Mouse (Mus musculus): ENCODE results near the gene Slamf8. TPM values are rescaled to one million over a fixed set of nuclear protein-coding genes. Genes with fewer than 3 reads are reported as not detected.
A peak's percentile ranks its signal among the peaks of the same experiment; 100 is the strongest.

The Slamf8 gene
- polyA plus RNA-seq, 1 experiment from 2014 or later = not detected

DNA sequence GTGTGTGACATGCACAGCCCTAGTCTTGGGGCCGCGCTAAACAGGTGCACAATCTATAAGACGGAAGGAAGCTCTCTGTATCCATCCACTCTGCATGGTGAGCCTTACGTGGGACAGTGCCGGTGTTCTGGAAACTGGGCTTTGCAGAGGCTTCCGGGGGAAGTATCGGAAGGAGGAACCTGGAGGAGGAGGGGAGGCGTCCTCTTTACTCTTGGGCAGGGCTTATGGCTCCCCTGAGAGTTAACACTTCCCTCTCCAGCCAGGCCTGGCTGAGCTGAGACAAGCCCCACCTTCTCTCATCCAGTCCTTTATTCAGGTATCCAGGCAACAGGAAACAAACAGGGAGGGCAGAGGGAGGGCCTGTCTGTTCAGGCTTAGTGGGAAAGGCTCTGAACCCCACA is 39.8 kb downstream of the Slamf8 start:
- Histone ChIP-seq H3K4me3 (peak overlapping the region; percentile 37), H3K4me1 (peaks cover 10% of the 10 kb centered on the region; the same call in 1 of the 2 replicates), H3K27ac (no peak overlapping the region), H3K27me3 (replicated peaks) (peaks cover 47% of the 10 kb centered on the region), H3K4me2 (peak overlapping the region; percentile 51), H3K9ac (no peak overlapping the region), H3K36me3 (no peaks in the 10 kb centered on the region), H3K9me3 (replicated peaks) (no peaks in the 10 kb centered on the region)
- no peak for ATAC-seq
- WGBS (ENCODE audit: insufficient replicate concordance) = 1% methylated on average over 8 of the region's 8 CpGs

DNA sequence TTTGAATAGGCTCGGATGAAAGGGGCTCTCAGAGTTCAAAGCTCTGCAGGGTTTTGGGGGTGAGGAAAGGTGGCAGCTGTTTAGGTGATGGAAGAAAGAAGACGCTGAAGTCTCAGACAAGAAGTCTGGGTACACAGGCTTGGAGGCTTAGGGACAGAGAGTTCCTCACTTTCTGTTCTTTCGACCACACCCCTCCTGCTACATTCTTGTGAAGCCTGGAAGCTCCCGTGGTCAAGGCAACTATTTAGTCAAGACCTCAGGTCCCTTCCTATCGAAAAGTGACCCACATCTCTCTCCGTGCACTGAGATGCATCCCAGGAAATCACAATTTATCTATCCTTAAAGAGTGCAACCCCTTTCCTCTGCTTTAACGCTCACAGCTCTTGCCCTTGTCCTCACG is 40.7 kb downstream of the Slamf8 start:
- 8% methylated on average over 8 of the region's 8 CpGs for WGBS (ENCODE audit: insufficient replicate concordance)
- H3K27ac ChIP-seq = no peak overlapping the region
- no peak overlapping the region for H3K9ac ChIP-seq
- H3K27me3 ChIP-seq (replicated peaks) = peaks cover 46% of the 10 kb centered on the region
- no peaks in the 10 kb centered on the region for H3K9me3 ChIP-seq (replicated peaks)
- no peak for ATAC-seq
- H3K36me3 ChIP-seq = no peaks in the 10 kb centered on the region
- H3K4me2 ChIP-seq = peak overlapping the region; percentile 51
- H3K4me1 ChIP-seq = peaks cover 10% of the 10 kb centered on the region; the same call in 1 of the 2 replicates
- H3K4me3 ChIP-seq = peak overlapping the region; percentile 37

DNA sequence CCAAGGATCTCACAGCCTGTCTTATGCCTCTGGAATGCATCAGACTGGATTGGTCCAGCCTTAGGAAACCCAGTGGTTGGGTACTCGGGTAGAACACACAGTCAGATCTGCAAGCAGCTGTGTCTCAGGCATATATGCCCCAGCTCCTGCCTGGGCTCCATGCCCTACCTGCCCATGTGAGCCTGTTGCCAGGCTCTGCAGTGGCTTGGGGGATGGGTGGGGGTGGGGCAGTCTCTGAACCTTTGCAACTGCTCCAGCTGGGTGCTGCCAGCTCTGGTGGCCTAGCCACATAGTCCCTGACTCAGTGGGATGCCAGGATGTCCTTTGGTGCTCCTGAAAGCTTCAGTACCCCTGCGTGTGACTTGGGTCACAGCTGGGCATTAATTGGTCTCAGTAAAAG is 41.1 kb downstream of the Slamf8 start:
- Histone ChIP-seq H3K27me3 (replicated peaks) (peaks cover 42% of the 10 kb centered on the region), H3K9me3 (replicated peaks) (no peaks in the 10 kb centered on the region), H3K4me3 (no peak overlapping the region), H3K4me2 (peak overlapping the region; percentile 51; the same call in 1 of the 2 replicates), H3K9ac (no peak overlapping the region), H3K4me1 (peaks cover 10% of the 10 kb centered on the region; the same call in 1 of the 2 replicates), H3K27ac (no peak overlapping the region), H3K36me3 (no peaks in the 10 kb centered on the region)
- 6% methylated on average over 2 of the region's 2 CpGs for WGBS (ENCODE audit: insufficient replicate concordance)
- ATAC-seq = no peak

DNA sequence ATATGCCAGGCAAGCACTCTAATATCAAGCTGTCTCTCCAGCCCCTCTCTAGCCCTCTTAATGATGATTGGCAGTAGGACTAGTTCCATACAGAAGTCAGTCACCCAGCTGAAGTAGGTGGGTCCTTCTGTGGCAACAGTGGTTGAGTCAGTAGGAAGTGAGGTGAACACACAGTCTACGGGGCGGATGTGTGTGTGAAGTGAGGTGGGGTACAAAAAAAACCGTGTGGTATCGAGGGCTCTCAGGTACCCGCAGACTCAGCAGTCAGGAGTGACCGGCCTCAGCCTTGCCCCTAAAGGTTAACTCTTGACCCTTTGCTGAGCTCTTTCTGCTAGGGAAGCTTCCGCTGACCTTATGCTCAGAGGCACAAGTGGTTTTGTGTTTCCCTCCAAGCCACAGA is 41.9 kb downstream of the Slamf8 start:
- Histone ChIP-seq H3K9ac (no peak overlapping the region), H3K27ac (no peak overlapping the region), H3K27me3 (replicated peaks) (peaks cover 41% of the 10 kb centered on the region), H3K4me2 (0 out of 2 replicates have a peak overlapping the region, but pooled peaks have one; percentile 12), H3K36me3 (no peaks in the 10 kb centered on the region), H3K4me1 (peaks cover 10% of the 10 kb centered on the region; the same call in 1 of the 2 replicates), H3K9me3 (replicated peaks) (no peaks in the 10 kb centered on the region), H3K4me3 (no peak overlapping the region)
- no peak for ATAC-seq
- 10% methylated on average over 7 of the region's 7 CpGs for WGBS (ENCODE audit: insufficient replicate concordance)

DNA sequence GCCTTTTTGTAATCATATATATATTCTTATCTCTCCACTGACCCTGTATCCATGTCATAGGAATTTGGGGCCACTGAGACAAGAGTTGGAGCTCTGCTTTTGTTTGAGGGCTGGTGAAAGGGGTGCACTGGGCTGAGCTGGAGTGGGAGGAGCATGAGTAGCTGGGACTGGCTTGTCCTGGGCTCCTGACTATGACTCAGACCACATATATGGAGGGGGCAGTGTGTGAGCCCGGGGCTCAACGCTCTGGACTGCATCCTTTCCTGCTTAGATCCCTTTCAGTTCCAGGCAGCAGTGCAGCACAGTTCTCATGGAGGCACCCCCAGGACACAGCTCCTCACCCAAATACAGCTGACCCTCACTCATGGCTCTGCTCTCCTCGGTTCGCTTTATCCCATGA is 44.3 kb downstream of the Slamf8 start:
- Histone ChIP-seq H3K36me3 (no peaks in the 10 kb centered on the region), H3K4me3 (no peak overlapping the region), H3K27me3 (replicated peaks) (peaks cover 36% of the 10 kb centered on the region), H3K9me3 (replicated peaks) (no peaks in the 10 kb centered on the region), H3K4me2 (no peak overlapping the region), H3K27ac (no peak overlapping the region), H3K9ac (no peak overlapping the region), H3K4me1 (peaks cover 10% of the 10 kb centered on the region; the same call in 1 of the 2 replicates)
- 67% methylated on average over 4 of the region's 4 CpGs for WGBS (ENCODE audit: insufficient replicate concordance)
- no peak for ATAC-seq

GRCm38 (mm10) chr1:172540283-172540820 is 50.0 kb downstream of the Slamf8 start:
- 52% methylated on average over 11 of the region's 11 CpGs for WGBS (ENCODE audit: insufficient replicate concordance)
- Histone ChIP-seq H3K4me1 (no peaks in the 10 kb centered on the region), H3K36me3 (no peaks in the 10 kb centered on the region), H3K4me2 (no peak overlapping the region), H3K9me3 (replicated peaks) (no peaks in the 10 kb centered on the region), H3K4me3 (no peak overlapping the region), H3K27me3 (replicated peaks) (peaks cover 40% of the 10 kb centered on the region), H3K27ac (no peak overlapping the region), H3K9ac (no peak overlapping the region)
- no peak for ATAC-seq

GRCm38 (mm10) chr1:172539827-172540226 is 50.5 kb downstream of the Slamf8 start:
- Histone ChIP-seq H3K27ac (no peak overlapping the region), H3K9ac (no peak overlapping the region), H3K27me3 (replicated peaks) (peaks cover 40% of the 10 kb centered on the region), H3K4me2 (no peak overlapping the region), H3K4me1 (no peaks in the 10 kb centered on the region), H3K4me3 (no peak overlapping the region), H3K36me3 (no peaks in the 10 kb centered on the region), H3K9me3 (replicated peaks) (no peaks in the 10 kb centered on the region)
- WGBS (ENCODE audit: insufficient replicate concordance) = 59% methylated on average over 6 of the region's 6 CpGs
- ATAC-seq = no peak

DNA sequence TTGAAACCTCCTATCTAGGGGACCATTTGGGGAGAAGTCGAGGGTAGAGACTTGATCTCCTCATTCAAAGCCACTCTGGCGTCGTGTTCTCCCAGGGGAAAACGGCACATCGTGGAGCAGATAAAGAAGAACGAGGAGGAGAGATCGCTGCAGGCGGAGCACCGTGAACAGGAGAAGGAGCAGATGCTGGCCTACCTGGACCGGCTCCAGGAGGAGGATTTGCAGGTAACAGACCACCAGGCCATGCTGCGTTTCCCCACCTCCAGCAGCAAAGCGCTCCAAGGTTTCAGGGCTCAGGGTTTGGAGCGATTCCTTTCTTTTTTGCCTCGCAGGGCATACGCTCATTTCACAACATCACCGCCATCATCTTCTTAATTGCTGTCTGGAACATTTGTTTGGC is 55.3 kb downstream of the Slamf8 start:
- no peak for ATAC-seq
- Histone ChIP-seq H3K27ac (no peak overlapping the region), H3K9me3 (replicated peaks) (no peaks in the 10 kb centered on the region), H3K4me2 (no peak overlapping the region), H3K36me3 (no peaks in the 10 kb centered on the region), H3K9ac (no peak overlapping the region), H3K27me3 (replicated peaks) (peaks cover 71% of the 10 kb centered on the region), H3K4me3 (no peak overlapping the region), H3K4me1 (no peaks in the 10 kb centered on the region)
- WGBS (ENCODE audit: insufficient replicate concordance) = 73% methylated on average over 16 of the region's 16 CpGs

DNA sequence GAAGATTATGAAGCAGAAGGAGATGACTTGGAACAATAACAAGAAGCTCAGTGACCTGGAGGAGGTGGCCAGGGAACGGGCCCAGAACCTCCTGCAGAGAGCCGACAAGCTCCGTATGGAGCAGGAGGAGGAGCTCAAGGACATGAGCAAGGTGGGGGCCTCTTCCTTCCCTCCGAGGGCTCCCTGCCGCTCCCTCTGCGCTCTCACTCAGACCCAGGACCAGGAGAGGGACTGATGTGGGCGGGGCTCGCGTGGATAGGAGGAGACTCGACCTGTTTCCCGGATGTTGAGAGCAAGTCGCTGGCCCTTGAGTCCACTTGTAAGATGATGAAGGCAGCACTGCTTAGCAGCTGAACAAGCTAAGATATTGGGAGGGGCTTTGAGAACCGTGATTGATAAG is 57.8 kb downstream of the Slamf8 start:
- H3K4me2 ChIP-seq = peak overlapping the region; percentile 25
- H3K4me3 ChIP-seq = no peak overlapping the region
- ATAC-seq = no peak; the same call in 1 of the 2 replicates
- no peaks in the 10 kb centered on the region for H3K4me1 ChIP-seq
- H3K9me3 ChIP-seq (replicated peaks) = no peaks in the 10 kb centered on the region
- 4% methylated on average over 13 of the region's 13 CpGs for WGBS (ENCODE audit: insufficient replicate concordance)
- no peak overlapping the region for H3K27ac ChIP-seq
- H3K36me3 ChIP-seq = no peaks in the 10 kb centered on the region
- peaks cover 73% of the 10 kb centered on the region for H3K27me3 ChIP-seq (replicated peaks)
- H3K9ac ChIP-seq = no peak overlapping the region

Other genes with a start within 250 kb of the Slamf8 start
- 0.02 and 0.07 TPM in 2 replicates for gene Kcnj10, start 249.4 kb downstream of the Slamf8 start, polyA plus RNA-seq (2016; fragmentation: Nextera tagmentation; extraction: Ambion mirVana)
- 4.3 TPM in 2 replicates for gene Pigm, start 214.0 kb downstream of the Slamf8 start, polyA plus RNA-seq (2016; fragmentation: Nextera tagmentation; extraction: Ambion mirVana)
- 1.1 and 1.3 TPM in 2 replicates for gene Slamf9, start 115.2 kb downstream of the Slamf8 start, polyA plus RNA-seq (2016; fragmentation: Nextera tagmentation; extraction: Ambion mirVana)
- gene Igsf9, start 108.8 kb downstream of the Slamf8 start, polyA plus RNA-seq (2016; fragmentation: Nextera tagmentation; extraction: Ambion mirVana) = 3.9 and 4.2 TPM in 2 replicates
- 177 and 178 TPM in 2 replicates for gene Tagln2, start 90.5 kb downstream of the Slamf8 start, polyA plus RNA-seq (2016; fragmentation: Nextera tagmentation; extraction: Ambion mirVana)
- gene Cfap45, start 69.8 kb downstream of the Slamf8 start, polyA plus RNA-seq (2016; fragmentation: Nextera tagmentation; extraction: Ambion mirVana) = 0.55 and 0.79 TPM in 2 replicates
- not detected in 2 replicates for gene Vsig8, start 34.6 kb downstream of the Slamf8 start, polyA plus RNA-seq (2016; fragmentation: Nextera tagmentation; extraction: Ambion mirVana)
- gene Fcrl6, start 12.0 kb upstream of the Slamf8 start, polyA plus RNA-seq (2016; fragmentation: Nextera tagmentation; extraction: Ambion mirVana) = not detected in 2 replicates
- 4.3 and 5.0 TPM in 2 replicates for gene Dusp23, start 42.4 kb upstream of the Slamf8 start, polyA plus RNA-seq (2016; fragmentation: Nextera tagmentation; extraction: Ambion mirVana)
- gene Crp, start 107.5 kb upstream of the Slamf8 start, polyA plus RNA-seq (2016; fragmentation: Nextera tagmentation; extraction: Ambion mirVana) = 8.9 and 9.1 TPM in 2 replicates